Mouse (Mus musculus) kidney, adult 11 months (tissue): ENCODE measurements around the gene Fam53b.

Experiments used
- DNase-seq: peaks from one replicate; pipeline ENCODE4 v3.0.0; 2022

The Fam53b gene

DNA sequence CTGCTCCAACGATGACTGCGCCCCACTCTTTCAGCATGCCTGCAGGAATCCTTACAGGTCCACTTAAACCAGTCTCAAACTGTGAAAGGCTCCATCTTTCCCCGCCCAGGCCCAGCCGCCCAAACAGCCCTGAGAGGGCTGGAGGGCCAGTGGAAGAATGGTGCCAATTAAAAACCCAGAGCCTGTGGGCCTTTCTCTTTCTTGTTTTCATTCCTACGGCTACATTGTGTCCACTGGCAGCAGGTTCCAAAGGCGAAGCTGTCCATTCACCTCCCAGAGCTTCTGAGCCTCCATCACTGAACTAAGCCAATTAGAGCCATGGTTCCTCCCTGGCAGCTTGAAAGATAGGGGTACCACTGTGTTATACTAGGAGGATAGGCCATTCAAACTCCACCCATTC is 82.1 kb downstream of the Fam53b start:
- no peak for DNase-seq

DNA sequence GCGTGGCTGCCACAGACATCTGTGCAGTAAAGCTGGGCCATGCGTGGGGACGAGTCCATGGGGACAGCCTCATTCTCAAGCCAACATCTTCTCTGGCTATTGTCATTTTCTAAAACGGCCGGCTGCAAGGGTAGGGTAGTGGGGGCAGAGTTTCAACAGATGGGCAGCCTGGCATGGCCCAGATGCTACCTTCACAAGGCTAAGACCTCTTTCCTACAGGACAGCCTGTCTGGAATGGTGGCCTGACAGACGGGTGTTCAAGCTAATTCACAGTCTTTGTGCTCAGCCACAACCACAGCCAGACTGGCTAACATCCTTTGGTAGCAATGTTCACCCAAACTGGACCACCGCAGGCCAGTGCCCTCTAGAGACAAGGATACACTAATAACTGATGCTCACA is 83.2 kb downstream of the Fam53b start:
- no peak for DNase-seq

DNA sequence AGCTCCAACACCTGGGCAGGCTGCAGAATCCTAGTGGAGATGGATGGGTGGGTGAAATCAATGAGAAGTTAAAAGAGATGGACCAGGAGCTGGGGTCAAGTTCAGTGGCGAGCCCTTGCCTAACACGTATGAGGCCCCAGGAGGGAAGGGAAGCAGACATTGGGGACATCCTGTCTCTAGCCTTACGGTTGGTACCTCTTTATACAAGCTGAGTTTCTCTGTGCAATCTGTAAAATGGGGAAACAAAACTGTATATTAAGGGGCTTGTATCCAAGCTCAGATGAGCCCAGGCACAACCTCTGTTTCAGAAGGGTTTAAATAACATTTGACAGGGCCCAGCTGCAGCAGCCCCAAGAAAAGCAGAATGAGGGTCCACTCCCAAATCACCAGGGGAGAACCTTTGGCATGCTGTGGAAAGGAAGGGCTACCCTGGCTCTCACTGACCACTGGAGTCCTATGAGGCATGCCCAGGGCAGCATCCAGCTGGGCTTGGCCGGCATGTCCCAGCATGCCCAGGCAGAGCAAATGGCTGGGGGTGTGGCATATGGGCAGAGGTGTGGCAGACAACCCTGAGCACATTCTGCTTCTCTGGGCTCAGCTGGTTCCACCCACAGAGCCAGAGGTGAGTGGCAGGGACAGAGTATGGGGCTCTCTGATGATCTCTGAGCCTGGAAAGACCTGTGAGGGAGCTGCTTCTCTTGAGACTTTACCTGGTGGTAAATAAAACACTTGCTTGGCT is 84.4 kb downstream of the Fam53b start:
- peak; percentile 76 for DNase-seq

DNA sequence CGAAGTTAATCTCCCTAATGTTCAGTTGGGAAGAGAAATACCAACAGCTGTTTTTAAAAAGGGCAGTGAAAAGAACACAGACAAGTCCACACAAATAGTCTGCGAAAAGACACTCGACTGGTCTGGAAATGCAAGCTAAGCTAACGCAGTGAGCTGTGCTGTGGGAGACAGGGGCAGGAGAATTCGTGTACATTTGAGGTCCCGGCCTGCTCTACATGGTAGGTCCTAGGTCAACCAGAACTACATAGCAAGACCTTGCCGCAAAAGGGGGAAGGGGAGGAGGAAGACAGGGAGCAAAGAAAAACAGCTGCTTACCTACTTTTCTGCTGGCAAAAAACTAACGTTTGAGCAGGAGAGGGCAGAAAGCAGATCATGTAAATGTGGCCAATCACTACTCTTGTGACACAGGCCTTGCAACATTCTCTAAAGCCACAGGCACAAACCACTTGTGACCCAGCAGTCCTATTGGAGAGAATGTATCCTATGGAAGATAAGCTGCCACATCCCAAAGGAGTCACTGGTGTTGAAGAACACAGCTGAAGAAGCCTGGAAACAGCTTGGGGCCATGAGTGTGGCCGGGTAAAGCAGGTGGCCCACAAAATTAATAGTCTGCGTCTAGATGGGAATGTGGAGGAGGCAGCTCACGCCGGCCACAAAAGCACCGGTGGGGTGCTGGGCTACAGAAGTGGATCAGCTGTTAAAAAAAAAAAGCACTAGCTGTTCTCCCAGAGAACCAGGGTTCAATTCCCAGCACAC is 87.4 kb downstream of the Fam53b start:
- no peak for DNase-seq

DNA sequence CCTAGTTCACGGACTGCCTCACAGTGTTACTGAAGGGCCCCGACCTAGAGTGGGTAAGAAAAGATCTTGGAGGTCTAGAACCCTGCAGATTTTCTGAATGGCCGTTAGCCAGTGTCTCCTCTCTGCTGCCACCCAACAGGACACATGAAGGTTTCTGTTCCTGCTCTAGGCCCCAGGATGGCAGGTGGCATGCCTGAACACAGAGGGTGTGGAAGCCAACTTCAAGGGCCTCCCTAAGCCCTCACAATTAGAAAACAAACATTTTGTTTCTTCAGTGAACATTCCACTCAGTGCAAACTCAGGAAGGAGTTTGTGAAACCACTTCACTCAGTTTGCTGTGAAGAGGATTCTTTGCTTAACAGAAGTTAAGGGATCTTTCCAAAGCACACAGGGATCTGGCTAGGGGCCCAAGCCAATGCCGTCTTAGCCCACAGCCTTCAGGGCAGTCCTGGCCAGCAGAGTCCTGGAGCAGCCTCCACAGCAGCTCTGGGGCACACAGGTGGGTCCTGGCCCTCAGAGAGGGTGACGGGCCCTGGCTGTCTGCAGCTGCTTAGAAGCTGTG is 89.1 kb downstream of the Fam53b start:
- DNase-seq, result peak; percentile 52

DNA sequence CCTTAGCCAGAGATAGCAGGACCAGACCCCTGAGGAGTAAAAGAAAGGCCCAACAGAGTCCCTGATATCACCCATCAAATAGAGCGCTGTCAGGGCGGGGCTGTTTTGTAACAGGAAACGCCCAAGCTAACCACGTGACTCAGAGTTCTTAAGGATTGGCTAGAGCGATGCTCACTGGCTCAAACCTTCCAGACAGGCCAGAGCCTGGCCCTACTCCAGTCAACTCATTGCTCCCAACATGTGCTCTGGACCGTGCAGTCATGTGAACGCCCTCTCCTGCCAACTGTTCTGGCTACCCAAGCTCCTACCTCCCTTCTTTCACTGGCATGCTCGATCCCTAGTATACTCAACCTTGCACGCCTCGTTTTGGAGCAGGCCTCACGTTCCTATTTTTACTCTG is 89.8 kb downstream of the Fam53b start:
- DNase-seq, result peak; percentile 98

DNA sequence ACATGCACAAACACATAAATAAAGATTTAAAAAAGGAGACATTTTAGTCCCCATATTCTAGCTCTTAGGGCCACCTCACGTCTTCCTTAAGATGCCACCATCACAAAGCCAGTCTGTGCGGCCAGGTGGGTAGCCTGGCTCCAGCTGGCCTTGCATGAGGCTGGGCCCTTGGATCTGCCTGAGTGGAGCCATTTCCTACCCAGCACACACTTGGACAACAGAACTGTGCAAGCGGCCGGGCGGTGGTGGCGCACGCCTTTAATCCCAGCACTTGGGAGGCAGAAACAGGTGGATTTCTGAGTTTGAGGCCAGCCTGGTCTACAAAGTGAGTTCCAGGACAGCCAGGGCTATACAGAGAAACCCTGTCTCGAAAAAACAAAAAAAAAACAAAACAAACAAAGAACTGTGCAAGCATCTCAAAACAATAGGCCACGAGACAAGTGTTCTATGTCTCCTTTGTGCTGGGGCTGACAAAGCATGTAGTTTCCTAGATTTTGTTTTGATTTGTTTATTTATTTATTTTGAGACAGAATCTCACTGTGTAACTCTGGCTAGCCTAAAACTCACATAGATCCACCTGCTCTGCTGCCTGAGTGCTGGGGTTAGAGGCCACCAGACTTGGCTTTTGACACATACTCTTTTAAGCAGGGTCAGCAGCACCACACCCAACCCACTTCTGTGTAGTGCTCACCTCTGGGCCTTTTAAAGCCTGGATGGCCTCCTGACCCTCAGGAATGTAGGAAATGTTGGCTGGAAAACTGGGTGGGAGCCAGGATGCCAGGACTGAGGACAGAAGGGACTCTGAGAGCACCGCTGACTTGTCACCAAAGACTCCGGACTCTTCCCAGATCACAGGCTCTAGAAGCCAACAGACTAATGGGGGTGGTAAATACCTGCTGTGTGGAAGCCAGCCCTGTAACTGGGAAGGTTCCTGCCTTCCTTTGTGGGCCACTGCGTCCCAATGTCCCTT is 91.0 kb downstream of the Fam53b start:
- DNase-seq, result peak; percentile 81

DNA sequence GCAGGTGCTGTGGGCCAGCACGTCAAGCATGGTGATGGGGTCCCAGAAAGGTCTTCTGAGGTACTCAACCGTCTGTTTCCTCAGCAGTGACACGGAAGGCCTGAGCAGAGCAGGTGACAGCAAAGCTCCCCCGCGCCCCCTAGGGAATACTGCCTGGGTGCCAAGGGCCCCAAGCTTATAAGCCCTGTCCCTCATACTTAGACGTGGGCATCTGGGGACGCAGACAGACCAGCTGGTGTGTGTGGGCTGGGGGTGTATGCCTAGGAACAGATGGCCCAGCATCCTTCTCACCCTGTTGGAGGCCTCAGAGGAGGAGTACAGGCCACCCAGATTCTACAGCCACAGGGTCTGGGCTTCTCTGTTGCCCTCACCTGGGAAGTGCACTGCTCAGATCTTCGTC is 93.1 kb downstream of the Fam53b start:
- DNase-seq, result no peak

DNA sequence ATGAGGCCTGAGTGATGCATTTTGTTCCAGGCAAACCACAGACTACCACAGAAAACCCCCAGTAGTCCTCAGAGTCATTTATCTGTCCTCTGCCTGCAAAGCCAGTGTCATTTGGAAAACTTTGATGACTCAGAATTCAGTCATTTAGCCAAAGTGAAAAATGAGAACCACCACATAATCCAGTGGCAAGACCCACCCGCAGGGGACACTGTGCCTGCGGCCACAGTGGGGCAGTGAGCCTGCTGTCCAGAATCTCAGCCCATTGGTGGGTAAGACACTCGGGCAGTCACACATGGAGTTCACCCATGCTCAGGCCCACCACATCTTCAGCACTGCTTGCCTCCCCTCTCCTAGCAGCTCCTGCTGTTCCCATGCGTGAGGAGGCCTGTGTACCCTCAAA is 94.1 kb downstream of the Fam53b start:
- no peak for DNase-seq

DNA sequence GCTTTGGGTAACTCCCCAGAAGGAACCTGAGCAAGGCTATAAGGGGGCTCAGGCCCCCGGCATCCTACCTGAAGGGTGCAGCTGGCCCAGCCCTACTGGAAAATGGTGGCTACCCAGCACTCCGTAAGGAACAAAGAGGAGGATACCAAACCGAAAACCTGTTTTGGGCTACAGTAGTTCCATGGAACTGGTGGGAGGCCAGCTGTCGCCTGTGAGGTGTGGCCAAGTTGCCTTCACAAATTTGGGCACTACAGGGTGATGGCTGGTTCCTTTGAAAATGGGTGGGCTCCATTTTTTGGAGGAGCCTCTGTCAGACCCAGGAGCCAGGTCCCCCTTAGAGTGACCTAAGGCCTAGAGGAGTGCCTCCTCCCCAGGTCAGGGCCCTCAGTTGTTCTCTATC is 98.4 kb downstream of the Fam53b start:
- no peak for DNase-seq

DNA sequence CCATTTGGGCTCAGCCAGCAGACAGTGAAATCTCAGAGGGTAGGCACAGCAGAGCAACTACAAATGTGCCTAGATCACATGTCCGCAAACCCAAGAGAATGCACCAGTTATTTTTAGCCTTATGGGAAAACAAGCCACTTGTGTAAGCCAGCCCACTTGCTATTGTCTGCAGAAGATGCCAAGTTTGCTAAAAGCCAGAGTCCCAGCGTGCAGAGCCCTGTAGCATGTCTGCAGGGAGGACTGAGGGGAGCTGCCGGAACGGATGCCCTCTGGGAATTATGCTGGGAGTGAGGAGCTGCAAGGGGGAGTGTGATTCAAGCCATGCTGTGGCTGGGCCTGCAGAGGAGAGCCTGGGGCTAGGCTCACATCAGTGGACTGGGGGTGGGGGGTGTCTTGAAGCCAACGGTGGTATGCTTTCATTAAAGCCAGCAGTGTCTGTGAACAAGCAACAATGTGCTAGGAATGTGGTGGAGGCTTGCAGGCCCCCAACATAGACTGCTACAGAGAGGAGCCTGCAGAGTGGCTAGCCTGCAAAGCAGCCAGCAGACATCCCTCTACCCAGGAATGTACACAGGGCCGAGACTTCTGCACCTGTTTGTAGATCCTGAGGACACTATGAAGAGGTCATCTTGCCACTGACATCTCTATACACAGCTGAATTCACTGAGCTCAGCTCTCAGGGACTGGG is 99.3 kb downstream of the Fam53b start:
- DNase-seq, result peak; percentile 75

DNA sequence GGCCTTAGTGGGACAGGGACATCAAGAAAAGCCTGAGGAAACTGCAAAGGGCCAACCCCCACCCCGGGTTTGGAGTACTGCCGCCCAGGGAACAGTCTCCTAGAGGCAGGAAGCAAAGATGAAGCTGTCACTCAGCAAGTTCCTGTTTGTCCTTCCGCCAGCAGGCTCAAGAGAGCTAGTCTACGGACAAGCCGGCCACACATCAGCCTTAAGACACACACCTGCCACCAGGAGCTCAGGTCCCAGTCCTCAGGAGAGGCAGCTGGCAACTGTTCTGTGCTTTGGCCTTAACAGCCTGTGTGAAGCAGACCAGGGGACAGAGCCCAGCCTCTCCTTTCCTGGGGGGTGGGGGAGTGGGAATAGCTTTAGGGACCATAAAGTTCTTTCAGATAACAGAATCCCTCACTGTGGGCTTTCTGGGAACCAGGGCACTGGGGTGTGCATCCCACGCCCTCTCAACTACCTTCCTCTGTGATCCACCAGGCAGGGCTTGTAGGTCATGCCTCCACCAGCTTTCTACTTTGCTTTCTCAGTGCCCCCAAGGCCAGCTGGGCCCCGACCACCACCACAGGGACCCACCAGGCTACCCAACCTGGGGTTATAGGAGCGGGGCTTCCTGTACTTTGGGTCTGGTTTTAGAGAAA is 100.1 kb downstream of the Fam53b start:
- DNase-seq, result peak; percentile 64

DNA sequence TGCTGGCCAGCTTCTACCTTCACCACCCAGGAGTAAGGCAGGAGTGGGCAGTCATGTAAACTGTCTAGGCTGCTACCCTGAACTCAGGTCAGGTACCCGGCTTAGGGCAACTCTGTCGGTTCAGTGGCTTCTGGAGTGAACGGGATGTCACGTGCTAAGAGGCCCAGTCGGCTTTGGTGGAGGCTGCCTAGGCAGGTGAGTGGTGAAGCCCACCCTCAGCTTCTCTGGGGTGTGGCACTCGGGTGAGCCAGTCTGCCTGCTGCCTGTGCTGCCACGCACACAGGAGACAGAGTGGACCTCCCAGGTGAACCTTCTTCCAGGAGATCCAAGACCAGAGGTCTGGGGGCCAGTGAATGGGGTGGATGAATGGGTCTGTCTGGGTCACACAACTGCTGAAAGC is 100.7 kb downstream of the Fam53b start:
- no peak for DNase-seq

DNA sequence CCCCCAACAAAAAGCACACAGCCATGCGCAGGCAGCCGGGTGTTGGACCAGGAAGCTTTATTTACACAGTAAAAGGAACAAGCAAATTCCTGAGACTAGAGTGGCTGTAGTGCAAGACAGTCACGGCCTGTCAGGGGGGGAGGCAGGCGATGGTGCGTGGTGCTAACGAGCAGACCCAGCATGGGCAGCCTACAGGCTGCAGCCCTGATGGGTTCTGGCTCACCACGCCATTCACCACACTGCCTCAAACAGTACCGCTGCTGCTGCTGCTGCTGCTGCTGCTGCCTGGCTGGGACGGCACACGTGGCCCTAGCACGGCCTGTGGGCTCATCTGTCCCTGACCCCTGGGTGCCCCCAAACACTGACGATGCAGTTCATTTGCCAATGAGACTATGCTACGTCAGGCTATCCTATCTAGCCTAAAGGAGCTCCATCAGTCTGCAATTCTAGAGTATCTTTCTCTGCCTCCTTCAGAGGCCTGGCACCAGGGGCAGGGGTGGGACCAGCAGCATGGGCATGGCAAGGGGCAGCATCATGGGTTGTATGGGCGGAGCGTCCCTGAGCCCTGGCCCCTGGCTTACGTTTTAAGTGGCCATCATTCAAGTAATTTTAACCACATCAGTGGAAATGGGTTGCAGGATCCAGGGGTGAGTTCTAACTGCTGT is 101.5 kb downstream of the Fam53b start:
- no peak for DNase-seq

DNA sequence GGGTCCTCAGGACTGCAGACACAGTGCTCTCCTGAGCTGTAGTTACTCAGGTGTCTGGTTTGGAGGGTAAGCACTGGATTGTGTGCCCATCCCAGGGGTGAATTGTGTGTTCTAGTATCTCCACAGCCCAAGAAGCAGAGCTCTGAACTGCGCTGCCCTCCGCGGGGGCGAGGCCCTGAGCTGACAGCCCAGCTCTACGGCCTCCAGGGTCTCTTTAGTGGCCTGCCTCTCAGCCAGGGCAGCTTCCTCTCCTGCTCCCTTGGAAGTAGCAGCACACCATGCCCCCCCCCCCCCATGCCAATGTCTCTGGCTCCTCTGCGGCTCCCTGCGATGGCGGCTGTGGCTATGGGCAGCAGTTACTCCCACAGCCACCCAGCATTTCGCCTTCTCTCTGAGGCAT is 102.1 kb downstream of the Fam53b start:
- no peak for DNase-seq

DNA sequence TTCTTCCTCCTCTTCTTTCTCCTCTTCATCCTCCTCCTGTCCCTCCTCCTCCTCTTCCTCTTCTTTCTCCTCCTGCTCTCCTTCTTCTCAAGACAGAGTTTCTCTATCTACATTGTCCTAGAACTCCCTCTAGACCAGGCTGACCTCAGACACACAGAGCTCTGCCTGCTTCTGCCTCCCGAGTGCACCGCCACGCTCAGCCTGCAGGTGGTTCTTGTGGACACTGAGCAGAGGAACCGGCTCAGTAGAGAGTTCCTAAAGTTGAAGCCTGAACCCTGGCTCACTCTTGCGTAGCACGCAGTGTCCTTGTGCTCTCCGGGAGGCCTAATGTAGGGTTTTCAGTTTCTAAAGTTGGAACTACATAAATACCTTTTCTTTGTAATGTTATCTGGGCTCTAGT is 108.6 kb downstream of the Fam53b start:
- no peak for DNase-seq

DNA sequence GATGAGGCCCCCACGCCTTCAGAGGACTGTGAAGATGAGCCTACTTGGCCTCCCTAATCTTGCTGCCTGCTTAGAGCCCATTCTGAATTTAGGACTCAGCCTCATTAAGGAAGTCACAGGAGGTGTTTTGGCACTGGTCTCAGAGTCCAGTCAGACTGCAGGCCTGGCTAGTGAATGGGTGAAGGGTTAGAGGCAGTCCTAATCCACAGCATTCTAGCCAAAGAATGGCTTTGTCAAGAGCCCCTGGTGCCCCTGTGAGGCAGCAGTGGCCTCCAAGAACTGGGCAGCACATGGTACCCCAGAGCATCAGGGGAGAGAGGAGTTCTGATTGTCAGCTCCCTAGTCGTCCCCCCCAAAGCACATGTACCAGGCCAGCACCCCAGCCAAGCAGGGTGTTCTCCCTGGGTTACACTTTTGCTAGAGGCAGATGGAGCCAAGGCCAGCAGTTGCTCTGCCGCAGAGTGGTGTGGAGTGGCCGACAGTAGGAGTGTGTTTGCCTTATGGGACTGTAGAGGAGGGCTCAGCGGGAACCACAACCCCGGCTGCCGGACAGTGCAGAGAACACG is 109.3 kb downstream of the Fam53b start:
- DNase-seq, result no peak

DNA sequence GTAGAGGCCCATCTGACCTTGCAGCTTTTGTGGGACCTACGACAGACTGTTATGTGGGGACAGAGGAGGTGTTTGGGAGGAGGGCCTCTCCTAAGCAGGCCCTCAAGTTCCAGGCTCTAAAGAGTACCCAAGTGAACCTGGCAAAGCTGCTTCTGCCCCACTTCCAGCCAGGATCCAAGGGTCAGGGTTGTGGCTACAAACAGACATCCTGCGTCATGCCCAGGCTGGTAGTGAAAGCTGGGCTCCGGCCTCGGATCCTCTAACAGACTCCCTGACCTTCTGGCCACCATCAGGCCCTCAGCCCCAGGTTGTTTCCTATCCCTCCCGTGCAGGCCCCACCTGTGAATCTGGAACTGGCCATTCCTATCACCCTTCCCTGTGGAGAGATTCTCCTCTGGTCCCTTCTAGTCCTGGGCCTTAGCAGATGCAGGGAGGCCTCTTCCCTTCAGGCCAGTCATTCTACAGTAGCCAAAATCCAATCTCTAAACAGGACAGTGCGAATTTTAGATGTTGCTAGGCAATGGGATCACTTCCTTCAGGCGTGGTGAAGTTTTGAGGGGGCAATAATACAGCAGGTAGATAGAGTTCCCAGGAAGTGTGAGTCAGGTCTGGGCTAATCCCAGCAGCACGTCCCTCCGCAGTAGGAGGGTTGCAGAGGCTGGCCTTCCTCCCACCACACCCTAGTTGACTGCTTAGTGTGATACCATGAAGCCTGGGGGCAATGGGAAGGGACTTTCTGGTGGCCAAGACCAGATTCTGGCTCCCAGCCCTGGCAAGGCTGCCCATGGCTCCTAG is 110.0 kb downstream of the Fam53b start:
- no peak for DNase-seq

DNA sequence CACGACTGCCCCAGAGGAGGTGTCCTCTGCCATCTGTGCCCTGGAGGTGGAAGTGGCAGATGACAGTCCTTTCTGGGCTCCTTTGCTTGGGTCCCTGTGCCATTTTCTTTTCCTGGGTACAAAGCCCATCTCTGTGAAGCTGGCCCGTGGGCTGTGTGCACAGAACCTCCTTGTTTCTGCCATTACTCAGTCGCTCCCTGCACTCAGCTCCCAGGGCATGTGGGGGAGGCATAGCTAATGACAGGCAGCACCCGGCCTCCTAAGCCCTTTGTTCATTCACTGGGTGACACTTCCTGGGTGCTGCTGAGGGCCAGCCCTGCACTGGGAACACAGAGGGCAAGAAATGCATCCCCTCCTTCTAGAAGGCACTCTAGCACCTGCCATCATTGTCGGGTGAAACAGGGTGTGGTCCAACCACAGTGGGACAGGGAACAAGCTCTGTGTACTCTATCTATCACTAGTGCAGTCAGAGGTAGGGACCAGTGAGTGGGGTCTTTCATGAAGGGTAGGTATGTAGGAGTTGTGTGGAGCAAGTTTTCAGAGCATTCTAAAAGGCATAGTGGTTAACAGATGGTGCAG is 111.1 kb downstream of the Fam53b start:
- no peak for DNase-seq

DNA sequence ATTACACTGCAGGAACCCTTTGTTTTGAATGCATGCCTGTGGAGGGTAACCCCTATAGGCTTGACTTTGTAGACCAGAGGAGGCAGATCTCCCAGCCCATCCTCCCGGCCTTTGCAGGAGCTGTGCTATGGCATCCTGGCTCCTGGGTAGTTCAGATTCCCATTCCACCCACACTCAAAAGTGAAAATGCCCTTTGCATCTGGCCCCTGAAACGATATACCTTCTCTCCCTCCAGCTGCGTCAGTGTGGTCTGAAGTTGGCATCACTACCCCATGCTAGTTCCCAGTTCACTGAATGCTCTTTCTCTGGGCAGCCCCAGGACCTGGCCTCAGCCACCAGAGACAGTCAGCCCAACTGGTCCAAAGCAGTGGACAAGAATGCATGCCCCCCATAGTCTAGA is 111.7 kb downstream of the Fam53b start:
- no peak for DNase-seq
